In genomic region chr4:31012006-31012405, GRCm38 (mm10) we compare ENCODE assay signal across 27 mouse cellular contexts.
"Had no signal": no experiment of that assay in that cellular context is flagged by ENCODE, and none has a peak within 500 bp of the region (broad histone marks: within the 10 kb centered on the region; RNA-seq: fewer than 3 reads in every experiment).

No protein-coding gene starts in this region.

- H3K4me1 ChIP-seq: heart, embryonic 13.5 days; heart, embryonic 15.5 days; hindbrain, embryonic 13.5 days; hindbrain, embryonic 15.5 days; kidney, embryonic 15.5 days; limb, embryonic 13.5 days; limb, embryonic 15.5 days; liver, embryonic 12.5 days had no signal

- H3K27me3 ChIP-seq: heart, embryonic 13.5 days; heart, embryonic 15.5 days; hindbrain, embryonic 13.5 days; hindbrain, embryonic 15.5 days; kidney, embryonic 15.5 days; limb, embryonic 13.5 days; limb, embryonic 15.5 days; liver, embryonic 12.5 days had no signal

- H3K9me3 ChIP-seq: heart, embryonic 13.5 days; heart, embryonic 15.5 days; hindbrain, embryonic 13.5 days; hindbrain, embryonic 15.5 days; kidney, embryonic 15.5 days; limb, embryonic 13.5 days; limb, embryonic 15.5 days; liver, embryonic 12.5 days had no signal

- H3K27ac ChIP-seq: gastrocnemius, adult 2 months; heart, adult 2 months; heart, embryonic 13.5 days; heart, embryonic 15.5 days; hindbrain, embryonic 13.5 days; hindbrain, embryonic 15.5 days; hindbrain, postnatal 0 days; kidney, embryonic 15.5 days; kidney, postnatal 0 days; limb, embryonic 13.5 days; limb, embryonic 15.5 days; liver, embryonic 12.5 days; liver, embryonic 14.5 days had no signal

- H3K36me3 ChIP-seq: heart, embryonic 13.5 days; heart, embryonic 15.5 days; hindbrain, embryonic 13.5 days; hindbrain, embryonic 15.5 days; kidney, embryonic 15.5 days; limb, embryonic 13.5 days; limb, embryonic 15.5 days; liver, embryonic 12.5 days had no signal

- H3K9ac ChIP-seq: heart, embryonic 13.5 days; heart, embryonic 15.5 days; hindbrain, embryonic 13.5 days; hindbrain, embryonic 15.5 days; kidney, embryonic 15.5 days; limb, embryonic 13.5 days; limb, embryonic 15.5 days; liver, embryonic 12.5 days; liver, embryonic 14.5 days had no signal

- H3K4me3 ChIP-seq: gastrocnemius, adult 2 months; heart, adult 2 months; heart, embryonic 13.5 days; heart, embryonic 15.5 days; hindbrain, embryonic 13.5 days; hindbrain, embryonic 15.5 days; kidney, embryonic 15.5 days; limb, embryonic 13.5 days; limb, embryonic 15.5 days; liver, embryonic 12.5 days had no signal

- ATAC-seq: hindbrain, postnatal 0 days; intestine, embryonic 16.5 days; liver, embryonic 12.5 days had no signal

- DNase-seq: gastrocnemius, adult 2 months; gastrocnemius, postnatal 10 days; gastrocnemius, postnatal 25 days; heart, adult 11 months; heart, adult 2 months; heart, postnatal 14 days; heart, postnatal 36 days; kidney, adult 11 months; kidney, adult 2 months; kidney, adult 9 months; kidney, postnatal 14 days; kidney, postnatal 36 days; layer of hippocampus, adult 9-11 months; layer of hippocampus, postnatal 36 days; left cerebral cortex, postnatal 4 days had no signal
